Mouse (Mus musculus) layer of hippocampus, postnatal 36 days (tissue): Measurements from ENCODE around the gene Kcnj10. TPM values are rescaled to one million over a fixed set of nuclear protein-coding genes. Genes with fewer than 3 reads are reported as not detected.

Experiments
- DNase-seq, 2 experiments: peaks; one replicate each; pipeline ENCODE4 v3.0.0; 2022
- total RNA-seq, 2 experiments: library from RNA; stranded (reverse); gene quantifications; 2 replicates each; pipeline ENCODE4 v1.2.3; 2021

The Kcnj10 gene
- total RNA-seq, 2 experiments from 2014 or later = 89.3 to 94.4 TPM

GRCm38 (mm10) chr1:172382090-172382489, 41.1 kb downstream of the Kcnj10 start:
- no peak for DNase-seq

GRCm38 (mm10) chr1:172387246-172387645, 46.2 kb downstream of the Kcnj10 start:
- no peak for DNase-seq

DNA sequence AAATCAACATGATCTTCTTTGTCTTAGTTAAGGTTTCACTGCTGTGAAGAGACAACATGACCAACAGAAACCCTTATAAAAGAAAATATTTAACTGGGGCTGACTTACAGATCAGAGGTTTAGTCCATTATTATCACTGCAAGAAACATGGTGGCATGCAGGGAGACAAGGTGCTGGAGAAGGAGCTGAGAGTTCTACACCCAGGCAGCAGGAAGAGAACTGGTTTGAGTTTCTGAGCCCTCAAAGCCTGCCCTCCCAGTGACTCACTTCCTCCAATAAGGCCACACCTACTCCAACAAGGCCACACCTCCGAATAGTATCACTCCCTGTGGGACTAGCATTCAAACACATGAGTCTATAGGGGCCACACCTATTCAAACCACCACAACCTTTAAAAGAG, 49.8 kb downstream of the Kcnj10 start:
- DNase-seq = no peak

GRCm38 (mm10) chr1:172391807-172392581, 51.0 kb downstream of the Kcnj10 start:
- DNase-seq = no peak

- no peak for DNase-seq
Observed at GRCm38 (mm10) chr1:172392643-172393170, 51.7 kb downstream of the Kcnj10 start.

- no peak for DNase-seq
Observed at GRCm38 (mm10) chr1:172393739-172394138, 52.7 kb downstream of the Kcnj10 start.

DNA sequence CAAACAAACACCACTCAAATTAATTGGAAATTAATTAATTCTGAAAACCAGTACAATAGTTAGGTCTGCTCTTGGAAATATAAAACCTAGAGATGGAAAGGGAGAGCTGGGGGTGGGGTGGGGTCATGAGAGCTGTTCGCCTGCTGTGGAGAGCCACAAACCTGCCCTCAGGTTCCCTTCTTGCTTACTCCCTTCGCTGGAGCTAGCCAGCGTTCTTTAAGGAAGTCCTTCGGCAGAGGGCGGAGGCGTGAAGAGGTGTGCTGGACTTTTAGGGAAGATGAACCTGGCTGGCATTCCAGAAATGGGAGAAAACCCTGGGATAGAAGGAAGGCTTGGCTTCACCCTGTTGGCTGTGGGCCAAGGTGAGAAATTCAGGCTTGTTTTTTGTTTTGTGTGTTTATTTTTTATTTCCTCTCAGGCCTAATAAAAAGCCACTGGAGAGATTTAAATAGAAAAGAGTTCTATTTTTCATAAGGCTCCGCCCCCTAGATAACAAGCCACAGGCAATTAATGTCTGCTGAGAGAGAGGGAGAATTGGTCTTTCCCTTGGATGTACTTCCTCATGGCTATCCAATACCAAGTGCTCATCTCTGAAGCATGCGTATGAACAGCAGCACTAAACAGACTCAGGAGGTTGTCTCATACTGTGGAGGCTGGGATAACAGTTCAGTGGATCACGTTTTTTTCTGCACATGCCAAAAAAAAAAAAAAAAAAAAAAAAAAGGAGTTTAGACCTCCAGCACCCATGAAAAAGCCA, 56.2 kb downstream of the Kcnj10 start:
- DNase-seq = no peak

GRCm38 (mm10) chr1:172406077-172406706, 65.2 kb downstream of the Kcnj10 start:
- DNase-seq = no peak

- DNase-seq = no peak
Observed at GRCm38 (mm10) chr1:172408996-172409395, 68.0 kb downstream of the Kcnj10 start.

DNA sequence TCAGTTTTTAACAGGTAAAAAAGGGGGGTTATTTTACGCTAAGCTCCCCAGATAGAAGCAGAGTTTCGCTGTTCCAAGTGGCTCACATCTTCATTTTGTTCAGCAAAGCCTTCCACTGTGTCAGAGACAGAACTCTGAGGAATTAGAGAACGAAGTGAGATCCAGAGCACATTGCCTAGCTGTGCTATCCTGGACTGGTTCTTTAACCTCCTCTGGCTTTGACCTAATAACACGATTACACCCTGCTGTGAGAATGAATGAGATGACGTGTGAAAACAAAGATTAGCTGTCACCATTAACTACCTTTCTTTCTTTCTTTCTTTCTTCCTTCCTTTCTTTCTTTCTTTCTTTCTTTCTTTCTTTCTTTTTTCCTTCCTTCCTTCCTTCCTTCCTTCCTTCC, 68.4 kb downstream of the Kcnj10 start:
- no peak for DNase-seq

DNA sequence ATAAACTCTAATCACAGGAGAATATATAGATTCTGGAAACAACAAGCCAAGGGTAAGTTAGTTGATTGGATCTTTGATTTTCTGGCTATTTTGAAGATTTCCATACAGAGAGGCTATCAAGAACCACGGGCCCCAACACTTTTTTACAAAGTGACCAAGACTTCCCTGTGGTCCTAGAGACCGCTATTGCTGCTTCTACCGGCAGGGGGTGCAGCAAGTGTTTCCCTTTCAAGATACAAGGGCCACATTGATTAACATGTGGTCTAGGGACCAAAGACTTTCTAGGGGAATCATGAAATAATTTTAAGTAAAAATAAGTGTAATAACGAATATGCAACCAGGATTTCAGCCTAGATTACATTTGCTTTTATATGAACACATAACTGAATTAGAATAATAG, 69.8 kb downstream of the Kcnj10 start:
- peak; percentile 27 to 31 for DNase-seq

DNA sequence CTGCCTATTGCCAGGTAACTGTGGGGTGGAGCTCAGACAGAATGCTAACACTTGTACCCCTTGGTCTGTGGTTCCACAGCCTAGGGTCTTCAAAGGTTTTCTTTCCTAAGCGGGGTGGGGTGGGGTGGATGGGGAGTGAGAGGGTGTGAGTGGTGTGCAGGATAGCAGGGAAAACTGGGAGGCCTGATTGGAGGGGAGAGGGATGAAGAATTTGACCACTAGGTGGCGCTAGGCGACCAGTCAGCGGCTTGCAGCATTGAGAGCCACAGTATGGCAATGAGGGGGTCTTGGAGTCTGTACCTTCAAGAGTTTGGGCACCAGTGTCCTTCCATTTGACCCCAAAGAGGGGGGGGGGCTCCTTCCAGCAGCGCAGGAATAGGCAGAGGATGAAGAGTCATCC, 71.2 kb downstream of the Kcnj10 start:
- DNase-seq = peak; percentile 63 to 67

GRCm38 (mm10) chr1:172413491-172414230, 72.7 kb downstream of the Kcnj10 start:
- no peak for DNase-seq

DNA sequence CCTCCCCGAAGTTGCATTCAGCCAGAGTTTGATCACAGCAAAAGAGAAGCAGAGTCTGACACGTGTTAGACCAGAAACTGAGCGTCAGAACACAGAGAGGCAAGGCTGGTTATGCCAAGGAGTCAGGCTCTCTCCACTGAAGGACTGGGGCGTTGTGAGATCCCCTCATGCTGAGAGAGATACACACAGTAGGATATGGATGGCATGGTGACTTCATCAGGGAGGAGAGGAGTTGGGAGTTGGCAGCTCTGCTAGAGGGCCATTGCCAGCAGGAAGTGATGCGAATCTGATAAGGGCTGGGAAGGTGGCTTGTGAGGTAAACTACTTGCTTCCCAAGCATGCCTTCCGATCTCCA, 73.2 kb downstream of the Kcnj10 start:
- DNase-seq = no peak

DNA sequence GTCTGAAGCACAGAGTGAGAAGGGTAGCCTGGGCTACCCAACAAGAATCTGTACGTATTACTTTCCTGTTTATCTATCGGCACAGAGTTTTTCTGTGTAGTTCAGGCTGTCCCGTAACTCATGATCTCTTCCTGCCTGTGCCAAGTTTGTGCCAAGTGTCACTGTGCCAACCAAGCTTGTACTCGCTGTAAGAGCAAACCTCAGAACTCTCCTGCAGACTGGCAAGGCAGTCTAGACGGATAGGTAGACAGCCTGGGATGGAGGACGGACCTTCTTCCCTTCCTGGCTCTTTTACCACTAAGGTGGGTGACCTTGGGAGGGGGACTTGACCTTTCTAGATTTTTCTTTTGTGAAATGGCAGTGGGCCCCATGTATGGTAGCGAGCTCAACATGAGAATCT, 74.1 kb downstream of the Kcnj10 start:
- DNase-seq = no peak

DNA sequence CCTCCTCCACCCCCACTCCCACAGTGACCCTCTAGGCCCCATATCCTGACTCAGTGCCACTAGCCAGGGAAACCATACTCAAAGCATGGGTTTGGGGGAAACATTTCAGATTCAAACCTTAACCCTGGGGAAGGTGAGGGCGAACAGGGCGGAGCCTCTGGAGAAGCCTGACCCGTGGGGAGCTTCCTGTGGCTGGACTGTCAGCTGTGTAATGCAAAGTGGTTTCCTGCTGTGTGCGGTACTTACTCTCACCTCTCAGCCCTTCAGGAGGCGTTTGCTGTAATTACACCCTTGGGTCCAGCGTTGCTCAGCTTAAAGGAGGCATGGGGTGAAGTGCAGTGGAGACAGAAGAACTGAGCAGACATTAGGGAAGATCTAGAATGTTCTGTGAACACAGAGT, 77.2 kb downstream of the Kcnj10 start:
- DNase-seq = no peak

DNA sequence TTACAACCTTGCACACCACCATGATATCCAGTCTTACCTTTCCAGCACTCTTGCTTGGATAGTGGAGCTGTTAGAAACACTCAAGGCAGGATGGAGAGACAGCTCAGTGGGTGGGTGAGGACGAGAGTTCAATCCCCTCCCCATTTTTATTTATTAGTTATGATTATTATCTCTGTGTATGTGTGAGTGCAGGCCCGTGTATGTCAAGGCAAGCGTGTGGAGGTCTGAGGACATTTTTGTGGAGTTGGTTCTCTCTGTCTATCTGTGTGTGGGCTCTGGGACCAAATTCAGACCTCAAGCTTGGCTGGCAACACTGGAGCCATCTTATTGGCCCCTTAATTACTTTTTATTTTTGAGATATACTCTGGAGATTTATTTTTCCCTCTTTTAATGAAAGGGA, 77.6 kb downstream of the Kcnj10 start:
- DNase-seq = no peak

DNA sequence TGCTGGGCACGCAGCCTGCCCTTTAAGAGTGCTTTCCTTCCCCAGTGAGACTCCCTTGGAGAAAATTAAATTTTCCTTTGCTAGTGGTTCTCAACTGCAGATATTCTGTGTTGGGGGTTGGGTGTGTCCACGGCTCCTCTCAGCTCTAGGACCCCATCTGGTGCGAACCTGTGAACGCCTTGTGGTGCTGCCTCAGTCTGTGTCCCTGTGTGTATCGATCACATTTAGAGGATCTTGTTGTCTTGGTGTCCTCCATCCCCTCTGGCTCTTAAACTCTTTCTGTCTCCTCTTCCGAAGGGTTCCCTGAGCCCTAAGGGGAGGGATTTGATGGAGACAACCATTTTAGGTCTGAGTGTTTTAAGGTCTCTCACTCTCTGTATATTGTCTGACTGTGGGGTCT, 79.2 kb downstream of the Kcnj10 start:
- no peak for DNase-seq

- no peak for DNase-seq
Observed at GRCm38 (mm10) chr1:172423393-172423792, 82.4 kb downstream of the Kcnj10 start.
